Mouse (Mus musculus) hindbrain, embryonic 15.5 days (tissue): Measurements from ENCODE around the gene Myom3. TPM values are rescaled to one million over a fixed set of nuclear protein-coding genes. Genes with fewer than 3 reads are reported as not detected.

ENCODE experiments used
- ATAC-seq: fragments of 200-750 bp; cut with Nextera tagmentation; 2 replicates; pipeline ENCODE4 v1.8.0; 2017; ENCODE audit warnings: low read depth, moderate number of reproducible peaks, moderate TSS enrichment; ENCODE audit not compliant: low FRiP score
- H3K27ac ChIP-seq: fragments of 300-500 bp; sonication (generic); replicated peaks from 2 replicates; pipeline ENCODE4 v1.5.1; 2015; ENCODE audit warnings: mild to moderate bottlenecking, inconsistent platforms
- H3K27me3 ChIP-seq: fragments of 300-500 bp; sonication (generic); 2 replicates; pipeline ENCODE4 v1.6.1; 2015; ENCODE audit warnings: control low read depth, inconsistent platforms
- H3K36me3 ChIP-seq: fragments of 300-500 bp; sonication (generic); 2 replicates; pipeline ENCODE4 v1.6.1; 2015; ENCODE audit warnings: control low read depth, inconsistent platforms
- H3K4me1 ChIP-seq: fragments of 300-500 bp; sonication (generic); replicated peaks from 2 replicates; pipeline ENCODE4 v1.6.1; 2015; ENCODE audit warnings: control low read depth, inconsistent platforms
- H3K4me2 ChIP-seq: fragments of 300-500 bp; sonication (generic); 2 replicates; pipeline ENCODE4 v1.6.1; 2015; ENCODE audit warnings: moderate library complexity, mild to moderate bottlenecking, inconsistent platforms
- H3K4me3 ChIP-seq: fragments of 300-500 bp; sonication (generic); 2 replicates; pipeline ENCODE4 v1.5.1; 2015; ENCODE audit warnings: mild to moderate bottlenecking, inconsistent platforms
- H3K9ac ChIP-seq: fragments of 300-500 bp; sonication (generic); 2 replicates; pipeline ENCODE4 v1.6.1; 2015; ENCODE audit warnings: inconsistent platforms
- H3K9me3 ChIP-seq: fragments of 300-500 bp; sonication (generic); 2 replicates; pipeline ENCODE4 v1.6.1; 2016; ENCODE audit warnings: control low read depth, inconsistent platforms
- WGBS: fragments of 180-500 bp; shearing (Covaris S2); methylation state at CpG from one replicate; pipeline ENCODE4 v1.1.7; 2015; 5-methylcytosine and 5-hydroxymethylcytosine counted together
- polyA plus RNA-seq: library from polyadenylated mRNA; unstranded; fragments of >200 nt; fragmentation: Nextera tagmentation; extraction: Ambion mirVana; gene quantifications from 2 replicates; pipeline ENCODE4 v1.2.1, GENCODE M21; 2015

Gene Myom3
- polyA plus RNA-seq, 1 experiment from 2014 or later, result 0.31 TPM

GRCm38 (mm10) chr4:135819826-135820526 is 60.5 kb downstream of the Myom3 start:
- Histone ChIP-seq H3K27me3 (no peaks in the 10 kb centered on the region), H3K4me1 (no peaks in the 10 kb centered on the region), H3K9me3 (no peaks in the 10 kb centered on the region), H3K4me3 (no peak overlapping the region), H3K4me2 (no peak overlapping the region), H3K36me3 (no peaks in the 10 kb centered on the region), H3K9ac (no peak overlapping the region), H3K27ac (no peak overlapping the region)
- ATAC-seq, result no peak
- 84% methylated on average over 17 of the region's 17 CpGs for WGBS

GRCm38 (mm10) chr4:135821772-135822171 is 62.3 kb downstream of the Myom3 start:
- H3K9me3 ChIP-seq, result no peaks in the 10 kb centered on the region
- no peak for ATAC-seq
- H3K4me3 ChIP-seq, result no peak overlapping the region
- H3K9ac ChIP-seq, result no peak overlapping the region
- no peak overlapping the region for H3K27ac ChIP-seq
- H3K27me3 ChIP-seq, result no peaks in the 10 kb centered on the region
- 84% methylated on average over 4 of the region's 4 CpGs for WGBS
- H3K4me2 ChIP-seq, result no peak overlapping the region
- H3K4me1 ChIP-seq, result no peaks in the 10 kb centered on the region
- no peaks in the 10 kb centered on the region for H3K36me3 ChIP-seq

DNA sequence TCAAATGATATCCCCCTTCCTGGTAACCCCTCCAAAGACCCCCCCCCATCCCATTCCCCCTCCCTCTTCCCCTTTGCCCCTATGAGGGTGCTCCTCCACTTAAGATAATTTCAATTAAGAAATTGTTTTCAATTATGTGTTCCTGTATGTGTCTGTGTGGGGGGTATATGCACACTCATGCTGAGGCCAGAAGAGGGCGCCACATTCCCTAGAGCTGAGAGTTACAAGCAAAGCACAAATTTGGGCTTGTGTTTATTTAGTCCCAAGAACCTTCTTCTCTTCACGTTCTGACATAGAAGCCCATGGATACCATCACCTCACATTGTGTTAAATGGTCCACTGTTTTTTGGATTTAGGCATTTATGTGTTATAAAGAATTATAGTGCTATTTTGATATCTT is 63.8 kb downstream of the Myom3 start:
- ATAC-seq, result no peak
- no peak overlapping the region for H3K4me2 ChIP-seq
- no peak overlapping the region for H3K9ac ChIP-seq
- no peaks in the 10 kb centered on the region for H3K27me3 ChIP-seq
- no peaks in the 10 kb centered on the region for H3K36me3 ChIP-seq
- H3K9me3 ChIP-seq, result no peaks in the 10 kb centered on the region
- H3K27ac ChIP-seq, result no peak overlapping the region
- 72% methylated on average over 2 of the region's 2 CpGs for WGBS
- peaks cover 1% of the 10 kb centered on the region for H3K4me1 ChIP-seq
- H3K4me3 ChIP-seq, result no peak overlapping the region

GRCm38 (mm10) chr4:135824254-135824653 is 64.7 kb downstream of the Myom3 start:
- no peaks in the 10 kb centered on the region for H3K36me3 ChIP-seq
- no peak overlapping the region for H3K4me3 ChIP-seq
- H3K27ac ChIP-seq, result no peak overlapping the region
- no peaks in the 10 kb centered on the region for H3K27me3 ChIP-seq
- no peaks in the 10 kb centered on the region for H3K9me3 ChIP-seq
- H3K4me2 ChIP-seq, result no peak overlapping the region
- no peak for ATAC-seq
- WGBS, result 50% methylated on average over 8 of the region's 8 CpGs
- H3K4me1 ChIP-seq, result peaks cover 9% of the 10 kb centered on the region
- H3K9ac ChIP-seq, result no peak overlapping the region

DNA sequence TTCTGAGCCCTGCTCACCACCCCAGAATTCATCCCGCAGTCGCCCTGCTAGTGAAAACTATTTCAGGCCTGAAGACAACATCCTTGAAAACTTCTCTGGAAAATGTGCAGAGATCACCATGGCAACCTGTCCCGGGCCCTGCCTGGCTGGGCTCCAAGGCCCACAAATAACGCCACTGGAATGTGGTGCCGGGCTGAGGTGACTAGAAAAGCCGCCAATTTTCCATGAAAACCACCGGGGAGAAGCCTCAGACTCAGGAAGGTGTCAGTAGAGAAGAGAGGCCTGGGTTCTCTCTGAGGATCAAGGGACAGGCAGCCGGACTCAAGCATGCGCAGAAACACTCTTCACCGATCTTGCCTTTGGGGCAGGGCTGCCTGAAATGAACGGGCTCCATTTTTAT is 69.0 kb downstream of the Myom3 start:
- Histone ChIP-seq H3K27me3 (no peaks in the 10 kb centered on the region), H3K4me2 (peak overlapping the region; percentile 29; the same call in 1 of the 2 replicates), H3K27ac (peak overlapping the region; percentile 25), H3K9ac (no peak overlapping the region), H3K9me3 (no peaks in the 10 kb centered on the region), H3K4me3 (no peak overlapping the region), H3K4me1 (peaks cover 18% of the 10 kb centered on the region), H3K36me3 (no peaks in the 10 kb centered on the region)
- ATAC-seq, result no peak
- WGBS, result 12% methylated on average over 11 of the region's 11 CpGs

DNA sequence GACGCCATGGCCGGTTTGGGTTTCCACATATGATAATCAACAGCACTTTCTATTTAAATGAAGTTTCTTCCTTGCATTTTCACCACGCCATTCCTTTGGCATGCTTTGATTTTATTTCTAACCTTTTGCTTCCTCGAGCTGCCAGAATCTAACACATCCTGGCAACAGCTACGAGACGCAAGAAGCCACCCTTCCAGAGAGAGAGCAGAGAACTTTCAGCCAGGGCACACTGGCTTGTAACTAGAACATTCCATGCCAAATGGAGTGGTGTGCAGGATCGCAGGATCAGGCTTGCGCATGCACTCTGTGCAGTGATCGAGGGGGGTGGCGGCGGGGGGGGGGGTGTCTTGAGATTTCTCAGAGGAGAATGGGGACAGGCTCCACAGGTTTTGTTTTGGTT is 72.6 kb downstream of the Myom3 start:
- Histone ChIP-seq H3K9ac (no peak overlapping the region), H3K9me3 (no peaks in the 10 kb centered on the region), H3K4me2 (no peak overlapping the region), H3K36me3 (no peaks in the 10 kb centered on the region), H3K27ac (no peak overlapping the region), H3K4me1 (peaks cover 26% of the 10 kb centered on the region), H3K27me3 (no peaks in the 10 kb centered on the region), H3K4me3 (no peak overlapping the region)
- ATAC-seq, result no peak
- WGBS, result 70% methylated on average over 11 of the region's 11 CpGs

DNA sequence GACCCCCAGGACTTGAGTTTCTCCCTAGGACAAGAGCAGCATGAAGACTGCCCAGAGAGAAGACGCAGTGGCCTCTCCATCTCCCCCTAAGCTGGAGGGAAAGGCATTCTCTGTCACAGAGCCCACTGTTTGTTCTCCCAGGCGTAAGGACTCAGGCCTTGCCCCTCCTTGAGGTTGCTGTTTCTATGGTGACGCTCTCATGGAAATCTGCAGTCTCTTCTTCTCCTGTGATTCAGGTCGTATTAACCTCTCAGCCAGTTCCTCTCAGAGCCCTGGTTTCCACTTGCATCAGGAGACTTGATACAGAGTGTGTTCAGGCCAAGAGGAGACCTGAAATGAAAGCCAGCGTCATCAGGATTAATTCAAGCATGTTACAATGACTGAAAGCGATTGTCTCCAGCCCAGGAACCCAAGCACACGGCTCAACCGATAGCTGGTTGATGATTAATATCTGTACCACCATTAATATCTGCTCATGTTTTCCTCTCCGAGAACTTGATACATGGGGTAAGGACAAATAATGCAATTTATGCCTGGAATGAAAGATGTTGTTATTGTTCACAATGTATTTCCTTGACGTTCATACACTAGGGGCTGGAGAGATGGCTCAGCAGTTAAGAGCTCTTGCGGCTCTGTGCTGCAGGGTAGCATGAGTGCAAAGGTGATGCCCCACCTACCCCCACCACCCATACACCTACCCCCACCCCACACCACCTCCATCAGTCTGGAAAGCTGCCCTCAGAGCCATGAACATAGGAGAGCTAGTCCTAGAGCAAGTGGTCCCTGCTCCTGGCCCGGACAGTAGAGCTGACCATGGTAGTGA is 74.0 kb downstream of the Myom3 start:
- no peak overlapping the region for H3K4me3 ChIP-seq
- H3K9ac ChIP-seq, result 0 out of 2 replicates have a peak overlapping the region, but pooled peaks have one; percentile 15
- peak overlapping the region; percentile 84 for H3K27ac ChIP-seq
- H3K4me2 ChIP-seq, result peak overlapping the region; percentile 17
- H3K36me3 ChIP-seq, result no peaks in the 10 kb centered on the region
- ATAC-seq, result peak; percentile 78
- H3K9me3 ChIP-seq, result no peaks in the 10 kb centered on the region
- no peaks in the 10 kb centered on the region for H3K27me3 ChIP-seq
- WGBS, result 31% methylated on average over 12 of the region's 12 CpGs
- H3K4me1 ChIP-seq, result peaks cover 22% of the 10 kb centered on the region

DNA sequence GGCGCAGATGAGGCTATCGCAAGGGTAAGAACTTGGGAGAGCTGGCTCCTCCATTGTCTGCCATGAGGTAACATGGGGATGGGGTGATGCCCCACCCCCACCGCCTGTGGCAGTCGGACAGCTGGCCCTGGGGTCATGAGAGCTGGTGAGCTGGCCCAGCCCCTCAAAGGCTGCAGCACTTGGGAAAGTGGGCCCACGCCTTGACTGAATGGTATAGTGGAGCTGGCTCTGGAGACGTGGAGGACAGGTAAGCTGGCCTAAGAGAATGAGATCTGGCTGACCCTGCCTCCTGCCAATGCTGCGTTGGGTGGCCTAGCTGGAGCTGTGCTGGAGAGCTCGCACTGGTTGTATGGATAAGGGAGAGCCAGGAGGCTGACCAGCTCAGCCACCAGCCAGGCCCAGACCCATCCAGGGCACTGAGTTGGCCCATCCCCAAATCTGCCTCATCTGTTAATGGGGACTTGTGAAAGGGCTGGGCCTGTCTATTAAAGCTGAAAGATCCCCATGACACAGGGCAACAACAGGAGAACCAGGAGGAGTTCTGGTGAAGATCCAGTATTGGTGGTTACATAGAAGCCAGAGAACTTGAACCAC is 74.7 kb downstream of the Myom3 start:
- Histone ChIP-seq H3K9me3 (no peaks in the 10 kb centered on the region), H3K36me3 (no peaks in the 10 kb centered on the region), H3K4me3 (no peak overlapping the region), H3K9ac (no peak overlapping the region), H3K4me2 (no peak overlapping the region), H3K27me3 (no peaks in the 10 kb centered on the region), H3K27ac (peak overlapping the region; percentile 84), H3K4me1 (peaks cover 17% of the 10 kb centered on the region)
- peak; percentile 19; the same call in 1 of the 2 replicates for ATAC-seq
- 76% methylated on average over 8 of the region's 8 CpGs for WGBS

GRCm38 (mm10) chr4:135838925-135839292 is 79.4 kb downstream of the Myom3 start:
- Histone ChIP-seq H3K36me3 (no peaks in the 10 kb centered on the region), H3K4me2 (no peak overlapping the region), H3K4me3 (no peak overlapping the region), H3K9ac (no peak overlapping the region), H3K9me3 (no peaks in the 10 kb centered on the region), H3K27me3 (no peaks in the 10 kb centered on the region), H3K4me1 (peaks cover 4% of the 10 kb centered on the region), H3K27ac (no peak overlapping the region)
- no peak for ATAC-seq
- 90% methylated on average over 3 of the region's 3 CpGs for WGBS

DNA sequence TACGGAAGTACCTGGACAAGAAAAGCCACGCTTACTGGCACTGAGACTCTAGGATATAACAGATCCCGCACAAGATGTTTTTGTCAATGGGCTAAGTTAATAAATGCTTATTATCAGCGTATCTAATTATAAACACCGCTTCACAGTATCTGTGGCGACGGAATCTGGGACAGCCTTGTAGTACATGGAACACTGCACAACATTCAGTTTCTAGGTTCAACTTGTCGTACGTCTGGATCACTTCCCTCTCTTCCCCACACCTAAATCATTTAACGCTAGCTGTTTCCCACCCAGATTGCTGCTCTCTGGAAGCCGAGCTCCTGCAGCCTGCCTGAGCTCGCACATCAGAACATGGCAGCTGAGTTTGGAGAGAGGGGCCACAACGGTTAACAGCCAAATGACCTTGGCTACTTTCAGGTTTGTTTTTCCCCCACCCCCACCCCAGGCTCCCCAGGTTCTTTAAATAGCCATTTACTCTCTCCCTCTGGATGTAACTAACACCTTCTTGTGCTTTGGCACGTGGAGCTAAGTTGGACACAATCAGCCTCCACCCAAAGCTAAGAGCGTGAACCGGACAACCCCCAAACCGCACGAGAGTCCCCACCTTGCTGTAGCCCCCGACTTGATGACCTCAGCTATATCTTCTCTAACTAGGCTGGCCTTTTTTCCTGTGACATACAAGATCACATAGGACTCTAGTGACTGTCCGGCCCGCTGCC is 79.9 kb downstream of the Myom3 start:
- no peaks in the 10 kb centered on the region for H3K27me3 ChIP-seq
- no peak overlapping the region for H3K4me2 ChIP-seq
- no peaks in the 10 kb centered on the region for H3K36me3 ChIP-seq
- no peak overlapping the region for H3K4me3 ChIP-seq
- no peak overlapping the region for H3K27ac ChIP-seq
- H3K4me1 ChIP-seq, result no peaks in the 10 kb centered on the region
- no peak overlapping the region for H3K9ac ChIP-seq
- no peaks in the 10 kb centered on the region for H3K9me3 ChIP-seq
- WGBS, result 83% methylated on average over 21 of the region's 21 CpGs
- no peak for ATAC-seq

- no peaks in the 10 kb centered on the region for H3K9me3 ChIP-seq
- 92% methylated on average over 6 of the region's 6 CpGs for WGBS
- no peaks in the 10 kb centered on the region for H3K27me3 ChIP-seq
- H3K9ac ChIP-seq, result no peak overlapping the region
- no peak overlapping the region for H3K4me3 ChIP-seq
- H3K4me1 ChIP-seq, result no peaks in the 10 kb centered on the region
- no peaks in the 10 kb centered on the region for H3K36me3 ChIP-seq
- no peak overlapping the region for H3K4me2 ChIP-seq
- ATAC-seq, result no peak
- no peak overlapping the region for H3K27ac ChIP-seq
Observed at GRCm38 (mm10) chr4:135844400-135844799, 84.9 kb downstream of the Myom3 start.

DNA sequence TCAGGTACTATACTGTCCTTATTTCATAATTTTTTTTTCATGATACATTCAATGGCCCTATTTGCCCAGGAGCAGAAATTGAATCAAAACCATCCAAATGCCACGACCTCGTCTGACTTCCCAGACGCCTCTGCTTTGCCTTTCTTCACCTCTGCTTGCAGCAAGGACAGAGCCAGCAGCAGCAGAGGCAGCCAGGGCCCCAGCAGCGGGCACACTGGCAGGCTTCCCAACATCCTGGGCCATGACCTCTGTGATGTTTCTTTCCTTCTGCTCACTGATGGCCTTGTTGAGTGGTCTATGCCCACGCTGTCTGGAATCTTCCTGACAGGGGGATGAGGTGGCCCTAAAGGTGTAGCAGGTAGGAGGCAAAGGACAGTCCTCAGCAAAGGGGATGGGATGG is 88.1 kb downstream of the Myom3 start:
- Histone ChIP-seq H3K36me3 (no peaks in the 10 kb centered on the region), H3K4me2 (no peak overlapping the region), H3K27ac (no peak overlapping the region), H3K4me3 (no peak overlapping the region), H3K27me3 (no peaks in the 10 kb centered on the region), H3K4me1 (peaks cover 8% of the 10 kb centered on the region), H3K9ac (no peak overlapping the region), H3K9me3 (no peaks in the 10 kb centered on the region)
- WGBS, result 59% methylated on average over 5 of the region's 5 CpGs
- ATAC-seq, result no peak
